Mouse (Mus musculus) kidney, postnatal 0 days (tissue): ENCODE results near the gene Bpifb5. TPM values are rescaled to one million over a fixed set of nuclear protein-coding genes. Genes with fewer than 3 reads are reported as not detected.
"Not testable (repeated sequence)": the region's sequence is repeated elsewhere in the genome, so short reads cannot be mapped to it uniquely, and the experiment has no call there.

Experiments
- ATAC-seq: fragments of 200-750 bp; cut with Nextera tagmentation; replicated peaks from 2 replicates; pipeline ENCODE4 v1.8.0; 2017; ENCODE audit warnings: low read depth, moderate number of reproducible peaks, moderate TSS enrichment, moderate library complexity; ENCODE audit not compliant: low FRiP score
- DNase-seq: peaks from one replicate; pipeline ENCODE4 v3.0.0-alpha.2; 2016; ENCODE audit warnings: low spot score
- H3K27ac ChIP-seq: fragments of 300-500 bp; sonication (generic); 2 replicates; pipeline ENCODE4 v1.5.1; 2014; ENCODE audit warnings: mild to moderate bottlenecking
- H3K27me3 ChIP-seq: fragments of 300-500 bp; sonication (generic); 2 replicates; pipeline ENCODE4 v1.6.1; 2014; ENCODE audit warnings: low read length, mixed read lengths; ENCODE audit not compliant: insufficient read depth
- H3K36me3 ChIP-seq: fragments of 300-500 bp; sonication (generic); 2 replicates; pipeline ENCODE4 v1.6.1; 2014; ENCODE audit warnings: low read length, mixed read lengths; ENCODE audit not compliant: insufficient read depth
- H3K4me1 ChIP-seq: fragments of 300-500 bp; sonication (generic); replicated peaks from 2 replicates; pipeline ENCODE4 v1.6.1; 2014; ENCODE audit warnings: antibody characterized with exemption, low read length, mixed read lengths; ENCODE audit not compliant: insufficient read depth
- H3K4me2 ChIP-seq: fragments of 300-500 bp; sonication (generic); 2 replicates; pipeline ENCODE4 v1.6.1; 2014; ENCODE audit warnings: mild to moderate bottlenecking, low read length, moderate library complexity, mixed read lengths
- H3K4me3 ChIP-seq: fragments of 300-500 bp; sonication (generic); replicated peaks from 2 replicates; pipeline ENCODE4 v1.5.1; 2014; ENCODE audit warnings: low read depth, low read length
- H3K9ac ChIP-seq: fragments of 300-500 bp; sonication (generic); 2 replicates; pipeline ENCODE4 v1.6.1; 2014; ENCODE audit warnings: low read depth, low read length
- H3K9me3 ChIP-seq: fragments of 300-500 bp; sonication (generic); replicated peaks from 2 replicates; pipeline ENCODE4 v1.6.1; 2016; ENCODE audit warnings: low read length, inconsistent platforms, mixed read lengths
- CTCF ChIP-seq: IDR thresholded peaks from 2 replicates; pipeline ENCODE4 v1.5.1; 2016; ENCODE audit warnings: antibody characterized with exemption, low read depth, mild to moderate bottlenecking, moderate library complexity
- WGBS: fragments of 180-500 bp; shearing (Covaris S2); extraction: QIAGEN DNeasy Blood & Tissue Kit; methylation state at CpG from one replicate; pipeline ENCODE4 v1.1.7; 2014; 5-methylcytosine and 5-hydroxymethylcytosine counted together
- polyA plus RNA-seq: library from polyadenylated mRNA; unstranded; fragments of >200 nt; fragmentation: Nextera tagmentation; extraction: Ambion mirVana; gene quantifications from 2 replicates; pipeline ENCODE4 v1.2.1, GENCODE M21; 2015

Gene Bpifb5
- polyA plus RNA-seq, 1 experiment from 2014 or later = 1.2 TPM

DNA sequence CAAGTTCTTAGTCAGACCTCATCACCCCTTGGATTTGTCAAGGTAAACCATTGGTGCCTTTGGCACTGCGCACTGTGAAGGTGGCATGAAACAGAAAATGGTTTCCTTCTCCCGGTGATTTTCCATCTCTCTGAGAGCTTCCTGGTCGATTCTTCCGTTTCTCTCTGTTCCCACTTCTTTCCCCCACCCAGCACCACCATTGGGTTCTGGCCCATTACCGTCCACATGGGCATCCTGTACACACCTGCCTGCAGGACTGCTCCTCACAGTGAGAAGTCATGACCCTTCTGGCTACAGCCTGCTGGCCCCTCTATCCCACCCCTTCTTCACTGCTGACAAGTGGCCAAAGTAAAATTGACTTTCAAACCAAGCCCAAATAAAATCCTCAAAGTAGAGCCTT, 21.8 kb downstream of the Bpifb5 start:
- Histone ChIP-seq H3K27ac (no peak overlapping the region), H3K9ac (no peak overlapping the region), H3K4me1 (no peaks in the 10 kb centered on the region), H3K9me3 (no peaks in the 10 kb centered on the region), H3K4me2 (no peak overlapping the region), H3K36me3 (no peaks in the 10 kb centered on the region), H3K4me3 (no peak overlapping the region), H3K27me3 (no peaks in the 10 kb centered on the region)
- ATAC-seq (no peak), DNase-seq (no peak)
- no peak for TF ChIP-seq CTCF
- WGBS = 87% methylated on average over 5 of the region's 5 CpGs

DNA sequence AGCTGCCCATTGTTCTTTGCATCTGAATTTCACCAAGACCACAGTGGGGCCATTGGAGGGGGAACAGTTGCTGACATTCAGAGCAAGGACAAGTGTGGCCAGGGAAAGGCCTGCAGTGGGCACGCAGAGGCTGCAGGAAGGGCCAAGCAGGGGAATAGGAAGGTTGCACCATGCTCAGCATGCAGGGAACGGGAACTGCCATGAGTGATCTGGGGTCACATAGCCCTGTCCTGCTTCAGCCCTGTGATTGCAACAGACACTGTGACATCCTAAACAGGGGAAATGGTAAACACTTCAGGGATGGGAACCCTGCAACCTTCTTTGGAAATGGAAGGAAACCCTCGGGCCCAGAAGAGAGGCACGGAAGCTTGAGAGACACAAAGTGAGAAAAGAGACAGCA, 31.7 kb downstream of the Bpifb5 start:
- not testable (repeated sequence) for ATAC-seq, DNase-seq, H3K27ac ChIP-seq, H3K4me2 ChIP-seq, H3K27me3 ChIP-seq, H3K9ac ChIP-seq, H3K4me3 ChIP-seq, H3K9me3 ChIP-seq, H3K4me1 ChIP-seq, H3K36me3 ChIP-seq
- 88% methylated on average over 2 of the region's 4 CpGs for WGBS

DNA sequence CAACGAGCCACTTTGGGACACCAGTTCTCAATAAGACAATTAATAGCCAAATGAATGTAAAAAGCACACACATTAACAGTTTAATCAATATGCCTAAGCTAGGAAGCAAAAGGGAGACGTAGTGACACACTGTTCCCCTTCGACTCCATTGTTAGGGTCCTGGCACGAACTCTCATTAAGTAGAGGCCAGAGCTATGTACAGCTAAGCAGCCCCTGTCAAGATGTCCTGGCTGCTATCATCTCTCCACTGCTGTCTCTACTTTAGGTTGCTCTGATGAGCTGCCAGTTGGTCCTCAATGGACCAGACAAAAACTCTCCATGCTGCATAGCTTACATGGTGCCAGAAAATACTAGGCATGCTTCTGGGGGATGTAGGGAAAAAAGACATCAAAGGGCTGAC, 32.2 kb downstream of the Bpifb5 start:
- no peak overlapping the region for H3K4me2 ChIP-seq
- no peaks in the 10 kb centered on the region for H3K9me3 ChIP-seq
- no peak overlapping the region for H3K27ac ChIP-seq
- ATAC-seq = no peak
- DNase-seq = no peak
- no peaks in the 10 kb centered on the region for H3K27me3 ChIP-seq
- no peak for TF ChIP-seq CTCF
- no peak overlapping the region for H3K9ac ChIP-seq
- WGBS = 81% methylated on average over 4 of the region's 4 CpGs
- H3K36me3 ChIP-seq = no peaks in the 10 kb centered on the region
- H3K4me1 ChIP-seq = no peaks in the 10 kb centered on the region
- H3K4me3 ChIP-seq = no peak overlapping the region

DNA sequence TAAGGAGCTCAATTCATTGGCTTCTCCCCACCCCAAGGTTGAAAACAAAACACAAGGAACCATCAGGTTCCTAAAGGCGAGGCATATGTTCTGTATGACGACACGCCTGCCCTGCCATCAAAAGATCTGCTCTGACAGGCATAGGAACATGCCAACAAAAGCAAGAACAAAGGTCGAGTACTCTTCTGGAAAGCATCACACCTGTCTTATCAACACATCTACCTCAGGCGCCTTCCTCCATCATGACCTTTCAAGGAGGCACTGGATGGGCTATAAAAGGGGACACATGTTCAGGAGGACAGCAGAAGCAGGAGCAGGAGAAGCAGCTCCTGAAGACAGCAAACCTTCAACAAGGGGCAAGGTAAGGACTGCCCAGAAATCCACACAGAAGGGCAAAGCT, 34.0 kb downstream of the Bpifb5 start, which contains the start of gene Bpifb9a:
Gene Bpifb9a, plus strand, starts transcription at position 301 of the 400 bp plus-strand sequence.
- ATAC-seq = not testable (repeated sequence)

GRCm38 (mm10) chr2:154264397-154264796, 40.9 kb downstream of the Bpifb5 start:
- DNase-seq, H3K4me3 ChIP-seq, H3K27me3 ChIP-seq, H3K4me1 ChIP-seq, H3K9me3 ChIP-seq, H3K27ac ChIP-seq, H3K36me3 ChIP-seq, H3K4me2 ChIP-seq, H3K9ac ChIP-seq, ATAC-seq: not testable (repeated sequence)
- 78% methylated on average over 3 of the region's 3 CpGs for WGBS

More for the DNA sequence above, 34.0 kb downstream of the Bpifb5 start, which contains the start of gene Bpifb9a:
- WGBS = 83% methylated on average over 5 of the region's 5 CpGs
- H3K4me1 ChIP-seq, DNase-seq, H3K36me3 ChIP-seq, H3K27me3 ChIP-seq, H3K9ac ChIP-seq, H3K4me2 ChIP-seq, H3K9me3 ChIP-seq, H3K27ac ChIP-seq, H3K4me3 ChIP-seq: not testable (repeated sequence)

Other genes starting within 250 kb of the Bpifb5 start
- gene Bpifa6, start 248.8 kb upstream of the Bpifb5 start, polyA plus RNA-seq = not detected in 2 replicates
- not detected in 2 replicates for gene Bpifa2, start 215.5 kb upstream of the Bpifb5 start, polyA plus RNA-seq
- not detected in 2 replicates for gene Bpifa3, start 93.4 kb upstream of the Bpifb5 start, polyA plus RNA-seq
- gene Bpifa1, start 80.9 kb upstream of the Bpifb5 start, polyA plus RNA-seq = not detected in 2 replicates
- not detected in 2 replicates for gene Bpifa5, start 61.1 kb upstream of the Bpifb5 start, polyA plus RNA-seq
- gene Bpifb1, start 32.9 kb upstream of the Bpifb5 start, polyA plus RNA-seq = 0.14 TPM in 1 of 2 replicates, not detected in the other
- not detected in 2 replicates for gene Bpifb9a, start 34.1 kb downstream of the Bpifb5 start, polyA plus RNA-seq
- gene Bpifb9b, start 83.5 kb downstream of the Bpifb5 start, polyA plus RNA-seq = not detected in 2 replicates
- 13.9 and 25.2 TPM in 2 replicates for gene Cdk5rap1, start 149.3 kb downstream of the Bpifb5 start, polyA plus RNA-seq
- 16.8 and 16.9 TPM in 2 replicates for gene Snta1, start 184.4 kb downstream of the Bpifb5 start, polyA plus RNA-seq
- 23.6 and 26.0 TPM in 2 replicates for gene Cbfa2t2, start 212.7 kb downstream of the Bpifb5 start, polyA plus RNA-seq